Mouse (Mus musculus): ENCODE measurements around the gene Esrrg.

The Esrrg gene

DNA sequence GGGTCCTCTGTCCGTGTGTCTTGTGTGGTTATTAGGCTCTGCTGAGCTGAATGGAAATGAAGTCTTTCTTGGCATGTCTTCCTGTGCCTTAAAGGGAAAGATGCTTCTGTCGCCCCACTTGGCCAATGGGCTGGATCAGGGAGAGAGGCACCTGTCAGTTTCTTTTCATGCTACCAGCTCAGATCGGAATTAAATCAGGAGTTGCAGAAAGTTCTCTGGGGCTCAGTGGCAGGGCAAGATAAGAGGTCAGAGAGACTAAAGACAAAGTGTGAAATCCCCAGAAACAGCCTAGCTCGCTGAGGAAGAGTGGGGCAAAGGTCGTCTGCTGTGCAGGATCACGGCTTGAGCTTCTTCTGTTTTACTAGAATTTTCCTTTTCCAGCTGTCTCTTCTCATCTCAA is 97.5 kb downstream of the Esrrg start:
- DNase-seq (ENCODE audit: low spot score in 2 of 2), result no peak

DNA sequence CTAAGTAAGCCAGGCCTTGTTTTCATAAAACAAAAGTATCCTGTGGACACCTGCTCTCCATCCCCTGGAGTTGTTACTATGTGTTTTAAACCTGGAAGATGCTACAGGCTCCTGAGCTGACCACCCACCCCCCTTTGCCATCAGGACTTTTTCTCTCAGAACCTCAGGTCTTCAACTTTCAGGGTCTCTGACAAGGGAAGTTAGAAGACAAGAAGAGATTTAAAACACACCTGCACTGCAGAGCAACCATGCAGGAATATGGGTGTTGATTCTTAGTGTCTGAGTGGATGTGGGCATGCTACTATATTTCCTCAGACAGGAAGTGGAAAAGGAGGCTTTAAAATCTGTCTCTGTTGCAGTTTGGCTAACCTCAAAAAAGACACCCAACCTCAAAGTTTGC is 98.6 kb downstream of the Esrrg start:
- DNase-seq (ENCODE audit: low spot score in 2 of 2), result no peak

DNA sequence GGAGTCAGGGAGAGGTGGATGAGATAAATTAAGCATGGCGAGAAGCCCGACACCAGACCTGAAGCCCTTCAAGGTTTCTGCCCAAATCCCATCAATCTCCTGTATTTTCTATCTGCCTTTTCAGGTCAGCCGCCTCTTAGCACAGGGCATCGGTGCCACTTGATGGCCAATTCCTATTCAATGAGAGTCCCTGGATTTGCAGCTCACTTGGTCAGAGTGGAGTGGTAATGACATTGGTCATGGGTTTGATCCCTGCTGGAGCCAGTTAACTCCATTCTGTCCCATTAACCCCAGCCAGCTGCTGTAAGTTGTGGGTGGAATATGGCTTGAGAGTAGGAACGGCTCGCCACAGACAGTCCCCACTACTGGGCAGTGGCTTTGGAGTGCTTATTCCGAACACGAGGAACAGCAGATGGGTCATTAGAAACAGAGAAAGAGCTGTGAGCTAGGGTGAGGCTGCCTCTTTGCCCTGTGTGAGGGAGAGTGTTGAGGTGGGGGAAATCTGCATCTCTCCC is 101.9 kb downstream of the Esrrg start:
- no peak for DNase-seq (ENCODE audit: low spot score in 2 of 2)

DNA sequence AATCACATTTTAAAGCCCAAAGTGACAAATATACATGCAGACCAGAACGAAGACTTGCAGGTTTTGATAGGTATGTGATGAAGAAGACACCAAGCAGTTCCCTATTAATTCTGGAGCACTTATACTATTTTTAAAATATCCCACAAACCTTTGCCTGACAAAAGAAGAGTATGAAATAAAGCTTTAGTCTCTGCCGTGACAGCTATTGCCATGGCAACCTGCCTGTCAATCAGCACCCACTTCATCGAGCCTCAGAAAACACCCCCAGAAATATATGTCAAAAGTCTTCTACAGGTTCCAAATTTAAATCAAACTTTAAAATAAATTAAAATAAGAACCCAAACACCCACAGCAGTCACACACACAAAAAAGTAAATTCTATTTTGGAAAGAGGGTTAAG is 112.4 kb downstream of the Esrrg start:
- no peak for DNase-seq (ENCODE audit: low spot score in 2 of 2)

DNA sequence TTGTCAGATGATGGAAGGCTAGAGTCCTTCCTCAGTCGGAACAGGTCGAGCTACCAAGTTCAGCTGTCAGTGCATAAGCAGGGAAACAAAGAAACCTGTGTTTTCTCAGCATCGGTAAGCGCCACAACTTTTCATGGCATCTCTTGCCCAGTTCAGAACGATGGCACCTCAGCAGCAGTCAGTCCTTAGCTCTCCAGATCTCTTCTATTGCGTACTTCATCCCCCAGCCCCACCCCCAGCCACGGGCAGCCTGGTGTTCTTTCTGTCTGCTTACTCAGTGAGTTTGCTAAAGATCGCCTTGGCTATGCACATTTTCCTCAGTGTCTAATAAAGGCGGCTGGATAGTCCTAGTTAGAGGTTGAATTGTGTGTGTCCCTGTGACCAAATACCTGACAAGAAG is 113.4 kb downstream of the Esrrg start:
- DNase-seq (ENCODE audit: low spot score in 2 of 2), result no peak

DNA sequence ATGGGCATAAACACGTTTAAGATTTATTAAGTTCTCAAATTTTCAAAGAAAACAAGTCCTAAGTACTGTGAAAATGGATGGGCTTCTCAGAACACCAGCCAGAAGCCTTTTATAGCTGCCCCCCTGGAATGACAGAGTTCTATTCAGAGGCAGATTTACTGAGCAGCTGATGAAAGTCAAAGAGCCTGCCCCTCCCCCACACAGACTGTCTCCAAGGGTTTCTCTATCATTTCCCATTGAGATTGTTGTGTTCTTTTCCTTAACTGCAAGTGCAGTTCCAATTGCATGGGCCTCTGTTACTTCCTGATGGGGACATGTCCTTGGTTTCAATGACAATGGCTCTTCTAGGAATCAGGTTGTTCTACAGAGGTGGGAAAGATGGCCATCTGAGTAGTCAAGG is 116.1 kb downstream of the Esrrg start:
- DNase-seq (ENCODE audit: low spot score in 2 of 2), result no peak

DNA sequence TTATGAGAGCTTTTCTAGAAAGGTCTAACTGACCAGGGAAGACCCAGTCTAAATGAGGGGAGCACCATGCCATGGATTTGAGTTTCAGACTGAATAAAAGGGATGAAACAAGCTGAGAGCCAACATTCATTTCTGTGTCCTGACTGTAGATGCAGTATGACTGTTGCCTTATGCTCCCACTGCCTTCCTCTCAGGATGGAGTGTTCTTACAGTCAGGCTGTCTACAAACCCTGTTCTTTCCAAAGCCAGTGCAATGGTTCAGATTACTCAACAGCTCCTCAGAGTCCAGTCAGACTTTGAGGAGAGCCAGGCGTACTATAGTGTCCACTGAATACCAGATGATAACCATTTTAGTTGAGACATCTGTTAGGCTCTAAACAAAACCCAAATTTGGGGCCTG is 116.8 kb downstream of the Esrrg start:
- no peak for DNase-seq (ENCODE audit: low spot score in 2 of 2)

DNA sequence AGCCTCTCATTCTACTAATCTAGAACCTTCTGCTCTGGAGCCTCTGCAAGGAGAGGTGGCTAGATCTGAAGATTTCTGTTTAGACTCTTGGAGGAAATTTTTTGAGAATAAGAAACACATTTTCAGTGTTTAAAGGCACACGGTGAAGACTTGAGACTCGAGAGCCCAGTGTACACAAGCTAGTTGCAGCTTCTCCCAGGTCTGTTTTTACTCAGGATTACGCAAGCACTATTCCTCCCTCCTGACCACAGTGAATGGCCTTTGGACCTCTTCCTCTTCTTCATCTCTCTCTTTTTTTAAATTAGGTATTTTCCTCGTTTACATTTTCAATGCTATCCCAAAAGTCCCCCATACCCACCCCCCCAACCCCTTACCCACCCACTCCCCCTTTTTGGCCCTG is 122.6 kb downstream of the Esrrg start:
- no peak for DNase-seq (ENCODE audit: low spot score in 2 of 2)

DNA sequence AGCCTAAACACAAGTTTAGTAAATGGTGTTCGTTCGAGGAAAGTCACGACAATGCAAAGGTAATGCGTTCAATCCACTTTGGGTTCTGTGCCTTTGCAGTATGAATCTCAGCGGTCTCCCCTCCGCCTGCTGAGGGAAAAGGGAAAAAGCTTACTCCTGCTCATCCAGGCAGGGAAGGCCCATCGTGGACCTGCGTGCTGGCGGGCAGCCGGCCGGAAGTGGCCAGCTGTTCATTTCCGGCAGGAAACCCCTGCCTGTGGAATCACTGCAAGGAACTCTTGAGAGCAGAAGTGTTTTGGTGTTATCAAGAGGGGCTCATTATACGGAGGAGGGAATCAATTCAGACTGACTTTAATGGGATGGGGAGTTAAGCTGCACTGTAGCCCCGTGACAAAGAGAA is 127.9 kb downstream of the Esrrg start:
- no peak for DNase-seq (ENCODE audit: low spot score in 2 of 2)

DNA sequence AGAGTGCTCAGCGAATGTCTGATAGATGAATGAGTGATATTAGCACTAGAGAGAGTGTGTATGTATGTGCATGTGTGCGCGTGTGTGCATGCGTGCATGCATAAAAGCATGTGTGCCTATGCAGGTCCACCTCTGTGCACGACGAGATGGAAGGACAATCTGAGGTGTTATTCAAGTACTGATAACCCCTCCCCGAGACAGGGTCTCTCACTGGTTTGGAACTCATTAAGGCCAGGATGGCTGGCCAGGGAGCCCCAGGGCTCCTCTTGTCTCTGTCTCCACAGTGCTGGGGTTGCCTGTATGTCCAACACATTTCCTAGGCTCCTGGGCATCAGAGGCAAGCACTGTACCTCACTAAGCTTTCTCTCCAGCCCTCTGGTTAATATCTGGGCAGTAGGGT is 128.7 kb downstream of the Esrrg start:
- DNase-seq (ENCODE audit: low spot score in 2 of 2), result no peak

DNA sequence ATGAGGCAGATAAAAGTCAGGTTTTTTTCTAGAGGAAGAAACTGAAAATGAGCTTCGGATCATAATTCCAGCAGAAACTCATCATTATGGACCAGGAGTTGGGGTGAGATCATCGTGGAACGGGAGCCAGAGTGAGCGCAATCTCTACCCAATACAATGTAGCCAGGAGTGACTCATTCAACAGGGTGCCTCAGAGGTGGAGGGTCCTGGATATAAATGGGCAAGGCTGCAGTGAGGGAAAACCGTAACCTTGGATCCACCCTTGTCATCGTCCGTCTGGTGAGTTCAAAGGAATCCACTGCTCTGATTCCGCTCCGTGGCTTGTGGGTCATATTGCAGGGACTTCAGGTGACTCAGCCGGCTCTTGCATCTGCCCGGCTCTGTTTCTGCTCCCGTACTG is 131.9 kb downstream of the Esrrg start:
- DNase-seq (ENCODE audit: low spot score in 2 of 2), result no peak

DNA sequence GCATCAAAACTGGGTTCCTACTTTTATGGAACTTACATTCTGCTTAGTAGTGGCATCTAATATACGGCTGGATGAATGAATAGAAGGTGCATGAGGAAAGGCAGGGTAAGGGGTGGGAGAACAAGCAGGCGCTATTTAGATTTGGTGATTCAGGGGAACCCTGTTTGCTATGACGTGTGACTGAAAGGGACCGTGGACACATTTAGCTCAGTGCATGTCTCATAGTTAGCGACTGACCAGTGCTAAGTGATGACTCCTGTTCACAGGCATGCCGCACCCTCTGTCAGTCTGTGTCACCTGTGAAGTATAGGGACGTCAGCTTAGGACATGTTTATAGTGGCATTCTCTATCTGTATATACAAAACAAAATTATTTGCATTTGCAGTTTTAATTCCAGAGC is 132.7 kb downstream of the Esrrg start:
- DNase-seq (ENCODE audit: low spot score in 2 of 2), result no peak

DNA sequence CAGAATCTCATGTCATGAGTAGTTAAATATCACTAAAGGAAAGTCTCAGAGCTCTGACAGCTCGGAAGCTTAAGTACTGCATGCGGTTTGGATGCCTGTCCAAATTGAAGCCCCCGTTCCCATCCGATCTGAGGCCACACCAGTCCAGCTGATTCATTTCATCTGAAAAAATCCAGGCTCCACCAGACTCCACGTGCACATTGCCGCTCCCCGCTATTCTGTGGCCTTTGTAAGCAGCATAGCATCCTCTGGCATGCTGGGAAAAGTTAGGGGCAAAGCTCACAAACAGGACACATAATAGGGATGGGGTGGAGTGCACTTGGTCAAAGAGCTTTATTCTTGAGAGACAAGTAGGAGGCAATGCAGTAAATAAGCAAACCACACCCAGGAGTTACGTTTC is 133.5 kb downstream of the Esrrg start:
- DNase-seq (ENCODE audit: low spot score in 2 of 2), result no peak

DNA sequence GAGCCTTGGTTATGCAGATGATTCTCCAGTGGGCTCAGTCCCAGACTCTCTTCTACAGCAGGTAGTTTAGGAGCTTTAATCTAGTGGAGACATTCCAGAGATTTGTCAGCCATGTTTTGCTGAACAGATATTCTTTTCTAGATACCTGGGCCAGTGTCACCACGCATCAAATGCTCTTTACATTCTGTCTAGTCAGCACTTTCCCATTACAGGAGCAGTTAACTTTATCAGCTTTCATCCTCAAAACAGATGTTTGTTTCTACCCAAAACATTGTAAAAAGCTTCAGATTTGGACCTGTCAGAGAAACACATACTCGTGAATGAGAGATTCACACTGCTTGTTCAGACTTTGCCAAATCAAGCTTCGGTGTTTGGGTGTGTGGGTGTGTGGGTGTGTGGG is 140.7 kb downstream of the Esrrg start:
- DNase-seq (ENCODE audit: low spot score in 2 of 2), result no peak

DNA sequence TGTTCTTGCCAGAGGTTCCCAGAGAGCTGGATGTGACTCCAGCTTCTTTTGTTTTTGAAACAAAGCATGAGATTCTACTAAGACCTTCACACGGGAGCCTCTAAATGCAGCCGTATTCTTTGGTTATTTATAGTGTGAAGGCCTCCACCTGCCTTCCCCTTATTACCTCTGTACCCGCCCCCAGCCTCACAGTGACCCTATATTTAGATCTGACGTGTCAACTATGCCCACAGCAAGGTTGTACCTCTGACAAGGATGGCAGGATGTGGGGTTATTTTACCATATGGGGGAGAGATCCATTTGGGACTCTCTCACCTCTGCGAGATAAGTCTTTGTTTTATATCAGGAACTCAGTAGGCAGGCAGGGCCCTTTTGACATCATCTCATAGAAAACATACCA is 141.3 kb downstream of the Esrrg start:
- DNase-seq (ENCODE audit: low spot score in 2 of 2), result no peak

DNA sequence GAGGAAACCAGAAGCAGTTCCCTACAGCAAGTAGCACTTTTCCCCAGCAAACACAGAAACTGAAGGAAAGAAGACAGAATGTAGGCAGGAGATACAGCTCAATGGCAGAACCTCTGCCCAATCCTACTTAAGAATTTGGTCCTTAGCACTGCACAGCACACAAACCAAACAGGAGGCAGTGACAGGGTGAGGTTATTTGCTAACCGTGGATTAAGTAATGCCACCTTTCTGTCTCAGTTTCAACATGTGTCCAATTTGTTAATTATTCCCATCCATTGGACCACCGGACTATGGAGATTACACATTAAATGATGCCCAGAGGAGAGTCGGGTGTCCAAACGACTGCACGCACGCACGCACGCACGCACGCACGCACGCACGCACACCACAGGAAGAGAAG is 146.9 kb downstream of the Esrrg start:
- no peak for DNase-seq (ENCODE audit: low spot score in 2 of 2)

DNA sequence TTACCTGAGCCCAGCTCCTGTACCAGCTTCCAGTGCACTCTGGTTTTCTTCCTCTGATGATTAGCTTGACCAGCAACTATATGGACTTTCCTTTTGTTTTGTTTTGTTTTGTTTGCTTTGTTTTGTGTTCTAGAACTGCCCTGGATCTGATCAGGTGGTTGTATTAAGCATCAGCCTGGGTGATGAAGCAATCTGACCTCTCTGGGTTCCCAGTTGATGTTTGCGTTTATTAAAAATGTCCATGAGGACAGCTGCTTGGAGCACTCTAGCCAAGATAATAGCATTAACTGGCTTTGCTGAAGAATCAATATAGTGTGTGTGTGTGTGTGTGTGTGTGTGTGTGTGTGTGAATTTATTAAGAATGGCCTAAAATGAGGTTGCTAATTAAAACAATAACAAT is 149.4 kb downstream of the Esrrg start:
- DNase-seq (ENCODE audit: low spot score in 2 of 2), result no peak

DNA sequence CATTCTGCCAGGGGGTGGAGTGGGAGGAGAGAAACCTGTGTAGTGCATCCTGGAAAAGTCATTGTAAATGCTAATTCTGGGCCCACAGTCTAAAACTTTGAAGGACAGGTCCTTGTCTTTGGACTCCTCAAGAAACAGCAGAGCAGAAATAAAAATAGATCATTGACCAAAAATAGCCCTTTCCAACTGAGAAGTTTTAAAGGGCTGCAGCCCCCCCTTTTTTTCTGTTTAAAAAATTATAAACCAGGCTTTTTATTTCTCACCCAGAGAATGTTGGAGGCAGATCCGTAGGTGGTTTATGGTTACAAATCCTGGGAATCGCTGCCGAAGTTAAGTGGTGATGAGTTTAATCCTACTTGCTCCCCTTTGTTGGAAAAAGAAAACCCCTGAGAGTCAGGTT is 150.0 kb downstream of the Esrrg start:
- DNase-seq (ENCODE audit: low spot score in 2 of 2), result no peak

DNA sequence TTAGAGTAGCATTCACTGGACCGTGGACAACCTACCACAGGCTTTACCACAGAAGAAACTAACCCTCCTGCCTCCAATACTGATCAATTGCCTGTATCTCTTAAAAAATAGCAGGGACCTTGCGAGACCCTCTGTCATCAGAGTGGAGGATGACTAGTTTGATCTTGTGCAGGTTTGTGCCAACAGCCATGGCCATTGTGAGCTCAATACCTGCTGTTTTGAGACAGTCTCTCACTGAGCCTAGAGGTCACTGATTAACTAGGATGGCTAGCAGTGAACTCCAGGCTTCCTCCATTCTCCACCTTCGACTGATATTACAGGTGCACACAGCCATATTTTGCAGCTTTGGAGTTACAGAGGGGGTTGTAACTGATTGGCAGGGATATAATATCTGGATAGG is 150.9 kb downstream of the Esrrg start:
- no peak for DNase-seq (ENCODE audit: low spot score in 2 of 2)

DNA sequence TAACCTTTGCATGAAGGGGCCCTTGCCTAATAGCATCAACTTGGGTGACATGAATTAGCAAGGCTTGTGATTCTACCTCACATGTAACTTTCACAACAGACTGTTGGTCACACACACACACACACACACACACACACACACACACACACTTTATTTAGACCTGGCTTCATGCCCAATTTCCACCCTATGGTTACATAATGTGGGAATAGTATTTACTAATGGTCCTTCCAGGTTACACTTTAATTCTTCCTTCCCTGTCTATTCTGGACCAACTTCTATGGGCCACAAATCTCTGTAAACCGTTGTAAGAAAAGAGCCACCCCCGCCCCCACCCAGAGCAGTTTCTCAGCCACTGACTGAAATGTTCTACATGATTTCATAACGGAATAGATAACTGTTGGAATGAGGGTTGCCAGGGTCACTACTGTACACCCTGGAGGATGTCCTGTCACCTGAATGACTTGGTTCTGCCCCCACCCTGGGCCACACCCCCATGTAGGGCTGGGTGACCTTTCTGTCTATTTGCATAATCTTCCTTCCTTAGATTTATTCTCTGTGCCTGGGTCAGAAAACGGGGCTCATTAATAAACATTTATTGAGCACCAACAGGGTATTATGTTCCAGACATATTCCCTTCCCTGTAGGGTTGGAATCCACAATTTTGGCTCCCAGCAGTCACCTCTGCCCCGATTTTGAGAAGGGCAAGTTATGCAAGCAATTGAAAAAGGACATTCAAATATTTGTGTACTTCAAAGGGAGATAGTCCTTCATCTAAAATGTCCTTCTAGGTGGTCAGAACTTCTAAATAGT is 154.3 kb downstream of the Esrrg start:
- no peak for DNase-seq (ENCODE audit: low spot score in 2 of 2)

DNA sequence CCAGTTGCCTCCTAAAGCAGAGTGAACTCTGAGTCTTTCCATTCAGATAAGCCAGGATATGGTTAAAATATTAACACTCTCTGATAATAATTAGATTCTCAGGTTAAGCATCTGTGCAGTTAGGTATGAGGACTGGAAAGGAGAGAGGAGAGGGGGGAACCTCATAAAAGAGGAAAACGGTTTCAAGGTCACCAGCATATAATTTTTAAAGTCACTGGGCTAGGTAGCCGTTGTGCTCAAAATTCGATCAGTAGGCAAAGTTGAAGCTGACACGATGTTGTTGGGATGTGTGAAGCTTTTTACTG is 154.8 kb downstream of the Esrrg start:
- DNase-seq (ENCODE audit: low spot score in 2 of 2), result no peak

DNA sequence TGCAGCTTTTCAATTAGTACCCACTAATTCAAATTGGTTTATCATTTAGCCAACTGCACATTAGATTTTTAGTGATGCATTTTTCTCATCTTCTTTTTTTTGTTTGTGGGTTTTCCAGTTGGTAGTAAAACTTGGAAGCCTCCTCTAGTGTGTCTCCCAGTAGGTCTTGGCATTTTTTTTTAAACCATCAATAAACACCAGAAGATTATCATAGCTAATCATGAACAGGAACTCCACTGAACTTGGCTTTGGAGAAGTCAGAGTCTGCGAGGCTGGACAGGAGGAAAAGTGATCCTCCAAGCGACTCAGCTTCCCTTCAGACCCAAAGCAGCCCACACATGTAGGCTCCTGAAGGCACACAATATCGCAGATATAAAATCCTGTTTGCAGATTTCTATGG is 155.2 kb downstream of the Esrrg start:
- no peak for DNase-seq (ENCODE audit: low spot score in 2 of 2)

DNA sequence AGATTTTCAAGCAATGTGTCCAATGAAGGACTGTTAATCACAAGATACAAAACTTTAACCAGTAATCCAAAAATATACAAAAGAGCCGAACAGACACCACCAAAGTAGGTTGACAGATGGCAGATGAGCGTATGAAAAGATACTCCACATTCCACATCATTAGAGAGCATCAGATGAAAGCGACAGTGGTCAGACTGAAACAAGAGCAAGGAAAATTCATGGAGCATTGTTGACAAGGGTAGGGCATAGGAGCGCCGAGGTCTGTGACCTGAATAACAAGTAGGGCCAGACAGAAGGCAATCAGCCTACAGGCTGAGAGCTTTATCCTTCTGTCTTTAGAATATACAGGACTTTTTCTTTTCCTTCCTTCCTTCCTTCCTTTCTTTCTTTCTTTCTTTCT is 157.0 kb downstream of the Esrrg start:
- no peak for DNase-seq (ENCODE audit: low spot score in 2 of 2)

DNA sequence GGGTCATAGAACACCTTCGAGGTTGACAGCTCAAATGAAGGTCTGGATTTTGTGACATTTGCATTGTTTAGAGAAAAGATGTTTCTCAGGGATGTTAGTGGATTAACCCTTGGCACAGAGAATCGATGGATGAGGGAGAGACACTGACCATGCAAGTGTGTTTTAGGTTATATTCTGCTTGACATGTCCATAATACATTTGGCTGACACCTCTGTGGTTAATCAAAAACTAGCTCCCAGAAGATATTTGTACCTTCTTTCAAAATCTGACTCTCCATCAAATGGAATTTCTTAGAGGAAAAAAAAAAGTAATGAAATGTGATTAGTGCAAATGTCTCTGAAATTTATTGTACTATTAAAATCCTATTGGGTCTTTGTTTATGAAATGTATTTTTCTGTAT is 158.8 kb downstream of the Esrrg start:
- no peak for DNase-seq (ENCODE audit: low spot score in 2 of 2)

Data from urinary bladder, postnatal 4 days (tissue).